Mouse (Mus musculus) intestine, embryonic 16.5 days (tissue): ENCODE data around the gene Shroom4. TPM values are rescaled to one million over a fixed set of nuclear protein-coding genes. Genes with fewer than 3 reads are reported as not detected.

Experiments
- ATAC-seq: fragments of 200-750 bp; cut with Nextera tagmentation; 2 replicates; pipeline ENCODE4 v1.8.0; 2017; ENCODE audit warnings: moderate TSS enrichment, moderate library complexity
- H3K27ac ChIP-seq: fragments of 300-500 bp; sonication (generic); 2 replicates; pipeline ENCODE4 v1.5.1; 2014; ENCODE audit warnings: mild to moderate bottlenecking, low read length
- H3K27me3 ChIP-seq: fragments of 300-500 bp; sonication (generic); replicated peaks from 2 replicates; pipeline ENCODE4 v1.6.1; 2014; ENCODE audit warnings: low read length, control low read depth, mixed read lengths; ENCODE audit not compliant: control insufficient read depth, insufficient read depth
- H3K36me3 ChIP-seq: fragments of 300-500 bp; sonication (generic); 2 replicates; pipeline ENCODE4 v1.6.1; 2014; ENCODE audit warnings: low read length, control low read depth; ENCODE audit not compliant: control insufficient read depth, insufficient read depth
- H3K4me1 ChIP-seq: fragments of 300-500 bp; sonication (generic); 2 replicates; pipeline ENCODE4 v1.6.1; 2014; ENCODE audit warnings: low read length, control low read depth, mixed read lengths; ENCODE audit not compliant: control insufficient read depth, insufficient read depth
- H3K4me2 ChIP-seq: fragments of 300-500 bp; sonication (generic); 2 replicates; pipeline ENCODE4 v1.6.1; 2014; ENCODE audit warnings: low read depth, low read length, control low read depth
- H3K4me3 ChIP-seq: fragments of 300-500 bp; sonication (generic); 2 replicates; pipeline ENCODE4 v1.5.1; 2014; ENCODE audit warnings: mild to moderate bottlenecking, low read length
- H3K9ac ChIP-seq: fragments of 300-500 bp; sonication (generic); 2 replicates; pipeline ENCODE4 v1.6.1; 2014; ENCODE audit warnings: low read depth, low read length
- H3K9me3 ChIP-seq: fragments of 300-500 bp; sonication (generic); 2 replicates; pipeline ENCODE4 v1.6.1; 2016; ENCODE audit warnings: low read length, control low read depth; ENCODE audit not compliant: control insufficient read depth
- WGBS: fragments of 180-500 bp; shearing (Covaris S2); extraction: QIAGEN DNeasy Blood & Tissue Kit; methylation state at CpG from one replicate; pipeline ENCODE4 v1.1.7; 2014; 5-methylcytosine and 5-hydroxymethylcytosine counted together
- polyA plus RNA-seq: library from polyadenylated mRNA; unstranded; fragments of >200 nt; fragmentation: Nextera tagmentation; extraction: Ambion mirVana; gene quantifications from 2 replicates; pipeline ENCODE4 v1.2.1, GENCODE M21; 2015

Shroom4 gene
- polyA plus RNA-seq, 1 experiment from 2014 or later: 1.3 TPM

- H3K4me1 ChIP-seq: no peaks in the 10 kb centered on the region
- H3K27me3 ChIP-seq: no peaks in the 10 kb centered on the region
- no peak overlapping the region for H3K9ac ChIP-seq
- 36% methylated on average over 1 of the region's 1 CpGs for WGBS
- H3K9me3 ChIP-seq: no peaks in the 10 kb centered on the region
- ATAC-seq: no peak
- no peak overlapping the region for H3K4me3 ChIP-seq
- H3K36me3 ChIP-seq: no peaks in the 10 kb centered on the region
- no peak overlapping the region for H3K27ac ChIP-seq
- no peak overlapping the region for H3K4me2 ChIP-seq
Observed at GRCm38 (mm10) chrX:6475177-6475576, 75.5 kb downstream of the Shroom4 start.

GRCm38 (mm10) chrX:6482268-6482667, 82.6 kb downstream of the Shroom4 start:
- H3K36me3 ChIP-seq: no peaks in the 10 kb centered on the region
- no peak overlapping the region for H3K9ac ChIP-seq
- H3K27ac ChIP-seq: no peak overlapping the region
- no peak for ATAC-seq
- WGBS: 85% methylated on average over 4 of the region's 4 CpGs
- H3K4me3 ChIP-seq: no peak overlapping the region
- H3K27me3 ChIP-seq: no peaks in the 10 kb centered on the region
- H3K4me1 ChIP-seq: no peaks in the 10 kb centered on the region
- H3K4me2 ChIP-seq: no peak overlapping the region
- no peaks in the 10 kb centered on the region for H3K9me3 ChIP-seq

GRCm38 (mm10) chrX:6483817-6484216, 84.2 kb downstream of the Shroom4 start:
- Histone ChIP-seq H3K9me3 (no peaks in the 10 kb centered on the region), H3K4me1 (no peaks in the 10 kb centered on the region), H3K9ac (no peak overlapping the region), H3K4me2 (no peak overlapping the region), H3K36me3 (no peaks in the 10 kb centered on the region), H3K4me3 (no peak overlapping the region), H3K27ac (no peak overlapping the region), H3K27me3 (no peaks in the 10 kb centered on the region)
- WGBS: 65% methylated on average over 8 of the region's 8 CpGs
- no peak for ATAC-seq

- ATAC-seq: no peak
- H3K9me3 ChIP-seq: no peaks in the 10 kb centered on the region
- no peak overlapping the region for H3K4me2 ChIP-seq
- H3K36me3 ChIP-seq: no peaks in the 10 kb centered on the region
- H3K27me3 ChIP-seq: no peaks in the 10 kb centered on the region
- H3K9ac ChIP-seq: no peak overlapping the region
- no peak overlapping the region for H3K4me3 ChIP-seq
- no peak overlapping the region for H3K27ac ChIP-seq
- 83% methylated on average over 4 of the region's 4 CpGs for WGBS
- no peaks in the 10 kb centered on the region for H3K4me1 ChIP-seq
Observed at GRCm38 (mm10) chrX:6490433-6490832, 90.8 kb downstream of the Shroom4 start.

GRCm38 (mm10) chrX:6495456-6495855, 95.8 kb downstream of the Shroom4 start:
- ATAC-seq: no peak
- H3K4me3 ChIP-seq: no peak overlapping the region
- no peaks in the 10 kb centered on the region for H3K4me1 ChIP-seq

GRCm38 (mm10) chrX:6496374-6496773, 96.7 kb downstream of the Shroom4 start:
- Histone ChIP-seq H3K4me2 (no peak overlapping the region), H3K36me3 (no peaks in the 10 kb centered on the region), H3K4me3 (no peak overlapping the region), H3K27me3 (no peaks in the 10 kb centered on the region), H3K27ac (no peak overlapping the region), H3K9me3 (no peaks in the 10 kb centered on the region), H3K9ac (no peak overlapping the region), H3K4me1 (no peaks in the 10 kb centered on the region)
- 24% methylated on average over 2 of the region's 2 CpGs for WGBS
- no peak for ATAC-seq

More at GRCm38 (mm10) chrX:6495456-6495855, 95.8 kb downstream of the Shroom4 start:
- H3K9ac ChIP-seq: no peak overlapping the region
- H3K27me3 ChIP-seq: no peaks in the 10 kb centered on the region
- no peak overlapping the region for H3K4me2 ChIP-seq
- no peaks in the 10 kb centered on the region for H3K36me3 ChIP-seq
- no peaks in the 10 kb centered on the region for H3K9me3 ChIP-seq
- H3K27ac ChIP-seq: no peak overlapping the region

- H3K9me3 ChIP-seq: no peaks in the 10 kb centered on the region
- H3K27ac ChIP-seq: no peak overlapping the region
- H3K4me2 ChIP-seq: no peak overlapping the region
- H3K27me3 ChIP-seq: no peaks in the 10 kb centered on the region
- H3K36me3 ChIP-seq: no peaks in the 10 kb centered on the region
- H3K4me1 ChIP-seq: no peaks in the 10 kb centered on the region
- no peak overlapping the region for H3K9ac ChIP-seq
- ATAC-seq: no peak
- H3K4me3 ChIP-seq: no peak overlapping the region
- 61% methylated on average over 1 of the region's 1 CpGs for WGBS
Observed at GRCm38 (mm10) chrX:6501850-6502249, 102.2 kb downstream of the Shroom4 start.

GRCm38 (mm10) chrX:6517217-6517616, 117.6 kb downstream of the Shroom4 start:
- 73% methylated on average over 3 of the region's 3 CpGs for WGBS

GRCm38 (mm10) chrX:6518421-6518820, 118.8 kb downstream of the Shroom4 start:
- no peaks in the 10 kb centered on the region for H3K4me1 ChIP-seq
- WGBS: 45% methylated on average over 2 of the region's 2 CpGs
- H3K4me3 ChIP-seq: no peak overlapping the region
- no peaks in the 10 kb centered on the region for H3K27me3 ChIP-seq
- H3K36me3 ChIP-seq: no peaks in the 10 kb centered on the region
- no peaks in the 10 kb centered on the region for H3K9me3 ChIP-seq
- no peak overlapping the region for H3K27ac ChIP-seq
- H3K4me2 ChIP-seq: no peak overlapping the region
- no peak for ATAC-seq
- no peak overlapping the region for H3K9ac ChIP-seq

More at GRCm38 (mm10) chrX:6517217-6517616, 117.6 kb downstream of the Shroom4 start:
- H3K4me3 ChIP-seq: no peak overlapping the region
- no peak overlapping the region for H3K9ac ChIP-seq
- H3K4me2 ChIP-seq: no peak overlapping the region
- H3K4me1 ChIP-seq: no peaks in the 10 kb centered on the region
- no peak overlapping the region for H3K27ac ChIP-seq
- H3K9me3 ChIP-seq: no peaks in the 10 kb centered on the region
- no peaks in the 10 kb centered on the region for H3K27me3 ChIP-seq
- ATAC-seq: no peak
- no peaks in the 10 kb centered on the region for H3K36me3 ChIP-seq

GRCm38 (mm10) chrX:6522935-6523334, 123.3 kb downstream of the Shroom4 start:
- Histone ChIP-seq H3K4me1 (no peaks in the 10 kb centered on the region), H3K27ac (no peak overlapping the region), H3K36me3 (no peaks in the 10 kb centered on the region), H3K9me3 (no peaks in the 10 kb centered on the region), H3K4me3 (no peak overlapping the region), H3K27me3 (no peaks in the 10 kb centered on the region), H3K9ac (no peak overlapping the region), H3K4me2 (no peak overlapping the region)
- no peak for ATAC-seq
- 60% methylated on average over 2 of the region's 2 CpGs for WGBS
